Mouse (Mus musculus) kidney, adult 18-20 months (tissue): ENCODE results near the gene Pabpc1l.

ENCODE experiments used
- DNase-seq: peaks from one replicate; pipeline ENCODE4 v3.0.0; 2021

The Pabpc1l gene

GRCm38 (mm10) chr2:164087416-164088017 lies 62.3 kb downstream of the Pabpc1l start:
- no peak for DNase-seq

GRCm38 (mm10) chr2:164089508-164089907 lies 64.3 kb downstream of the Pabpc1l start:
- no peak for DNase-seq

DNA sequence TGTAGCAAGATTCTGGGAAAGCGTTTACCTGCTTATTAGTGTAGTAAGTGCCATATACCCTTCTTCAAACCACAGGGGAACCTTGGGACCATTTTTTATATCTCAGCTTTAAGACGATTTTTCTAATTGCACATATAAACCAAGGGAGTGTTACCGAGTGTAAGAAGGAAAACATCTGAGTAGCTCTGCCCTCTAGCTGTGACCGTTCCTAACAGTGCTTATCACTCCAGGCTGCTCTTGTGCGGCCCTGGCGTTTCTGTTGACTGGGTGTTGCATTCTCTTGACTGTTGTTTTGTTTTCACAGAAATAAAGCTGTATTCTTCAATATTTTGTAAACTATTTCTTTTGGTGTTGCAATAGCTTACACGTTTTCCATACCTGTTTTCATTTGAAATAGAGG lies 68.9 kb downstream of the Pabpc1l start:
- no peak for DNase-seq

- DNase-seq = no peak
These were observed 73.5 kb downstream of the Pabpc1l start for GRCm38 (mm10) chr2:164098603-164099250.
